Mouse (Mus musculus) c-Kit-positive CD71-negative TER-119-negative erythroid progenitor cells, embryonic 14.5 days (primary cell): ENCODE results near the gene Fgr.
A peak's percentile ranks its signal among the peaks of the same experiment; 100 is the strongest.
"Not testable (repeated sequence)": the region's sequence is repeated elsewhere in the genome, so short reads cannot be mapped to it uniquely, and the experiment has no call there.

Experiments
- DNase-seq: peaks from one replicate; pipeline ENCODE4 v3.0.0-alpha.2; 2013; ENCODE audit warnings: low read depth

The Fgr gene

DNA sequence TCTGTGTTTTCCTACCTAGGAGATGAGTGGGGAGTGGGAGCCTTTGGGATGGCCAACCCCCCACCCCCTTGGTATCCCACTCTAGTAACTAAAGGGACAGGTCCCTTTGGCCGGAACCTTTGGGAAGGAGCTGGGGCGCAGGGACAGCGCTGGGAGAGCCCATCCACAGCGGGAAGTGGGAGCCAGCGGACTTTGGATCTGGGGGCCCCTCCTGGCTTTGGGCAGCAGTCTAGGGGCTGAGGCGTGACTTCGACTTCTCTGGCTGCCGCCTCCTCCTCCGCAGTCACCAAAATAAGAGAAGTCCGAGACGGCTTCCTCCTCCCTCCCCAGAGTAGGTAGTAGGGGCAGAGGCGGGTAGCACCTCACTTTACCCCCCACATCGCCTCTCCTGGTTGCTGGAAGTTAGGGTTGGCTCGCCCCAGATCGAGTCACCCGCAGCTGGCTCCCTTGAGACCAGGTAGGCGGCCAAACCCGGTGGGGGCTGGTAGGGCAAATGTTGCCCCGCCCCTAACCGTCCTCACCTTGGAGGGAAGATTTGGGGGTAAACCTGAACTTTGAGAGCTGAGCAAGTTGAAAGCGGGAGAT, at the start of gene Fgr:
Gene Fgr (plus strand): TSS at position 282 of the 585 bp plus-strand sequence.
- no peak for DNase-seq

DNA sequence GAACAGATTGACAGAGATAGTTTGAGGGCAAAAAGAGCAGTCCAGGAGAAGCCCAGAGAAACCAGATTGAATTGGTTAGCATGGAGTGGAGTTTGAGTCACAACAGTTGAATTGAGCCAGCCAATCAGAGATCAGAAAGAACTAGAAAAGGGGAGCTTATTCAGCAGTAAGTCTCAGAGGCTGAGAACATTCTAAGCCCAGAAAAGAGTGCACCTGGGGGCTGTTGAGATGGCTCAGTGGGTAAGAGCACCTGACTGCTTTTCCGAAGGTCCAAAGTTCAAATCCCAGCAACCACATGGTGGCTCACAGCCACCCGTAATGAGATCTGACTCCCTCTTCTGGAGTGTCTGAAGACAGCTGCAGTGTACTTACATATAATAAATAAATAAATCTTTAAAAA, 47.4 kb upstream of the Fgr start:
- DNase-seq, result not testable (repeated sequence)

DNA sequence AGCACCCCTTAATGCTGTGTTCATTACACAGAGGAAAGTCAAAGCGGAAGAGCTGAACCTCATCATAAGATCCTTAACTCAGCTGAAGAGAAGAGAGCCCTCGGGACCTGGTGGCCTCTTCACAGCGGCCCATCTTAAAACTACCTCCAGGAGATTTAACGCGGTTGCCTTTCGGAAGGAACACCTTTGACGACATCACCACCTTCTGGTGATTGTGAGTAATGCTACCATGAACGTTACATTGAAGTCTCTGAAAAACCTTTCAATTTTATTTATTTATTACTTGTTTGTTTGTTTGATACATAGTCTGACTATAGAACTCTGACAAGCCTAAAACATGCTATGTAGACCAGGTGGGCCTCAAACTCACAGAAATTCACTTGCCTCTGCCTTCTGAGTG, 43.1 kb upstream of the Fgr start:
- DNase-seq, result peak; percentile 73

DNA sequence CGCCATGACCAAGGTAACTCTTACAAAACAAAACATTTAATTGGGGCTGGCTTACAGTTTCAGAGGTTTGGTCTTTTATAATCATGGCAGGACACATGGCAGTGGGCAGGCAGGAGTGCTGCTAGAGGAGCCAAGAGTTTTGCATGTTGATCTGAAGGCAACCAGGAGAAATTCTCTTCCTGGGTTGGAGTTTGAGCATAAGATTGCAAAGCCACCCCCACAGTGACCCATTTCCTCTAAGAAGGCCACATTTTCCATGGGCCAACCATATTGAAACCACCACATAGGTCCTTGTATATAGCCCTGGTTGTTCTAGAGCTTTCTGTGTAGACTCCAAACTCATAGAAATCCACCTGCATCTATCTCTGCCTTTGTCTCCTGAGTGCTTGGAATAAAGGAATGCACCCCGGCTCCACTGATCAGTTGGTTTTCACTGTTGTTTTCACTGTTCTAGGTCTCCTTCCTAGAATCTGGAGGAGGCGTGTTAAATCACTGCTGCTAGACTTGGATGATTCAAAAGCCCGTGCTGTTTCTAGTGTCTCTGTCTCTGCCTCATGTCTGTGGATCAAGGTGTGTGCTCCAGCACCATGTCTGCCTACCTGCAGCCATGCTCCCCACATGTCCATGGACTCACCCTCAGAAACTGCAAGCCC, 41.0 kb upstream of the Fgr start:
- DNase-seq, result no peak

DNA sequence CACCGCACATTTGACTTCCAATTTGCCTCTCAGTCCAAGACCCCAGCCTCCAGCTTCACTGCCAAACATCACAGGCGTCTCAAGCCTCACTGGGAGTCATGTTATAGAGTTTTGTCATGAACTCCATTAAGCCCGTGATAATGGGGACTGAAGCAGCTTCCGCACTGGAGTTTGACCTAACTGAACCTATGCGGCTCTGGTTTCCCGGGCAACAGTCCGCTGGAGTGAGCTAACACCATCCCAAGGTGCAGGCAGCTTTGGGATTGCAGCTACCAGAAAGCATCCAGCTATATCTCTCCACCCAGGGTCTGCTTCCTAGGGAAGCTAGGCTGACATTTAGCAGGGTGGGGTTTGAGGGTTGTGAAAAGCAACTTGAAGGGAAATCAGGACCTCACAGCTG, 39.3 kb upstream of the Fgr start:
- DNase-seq, result no peak

DNA sequence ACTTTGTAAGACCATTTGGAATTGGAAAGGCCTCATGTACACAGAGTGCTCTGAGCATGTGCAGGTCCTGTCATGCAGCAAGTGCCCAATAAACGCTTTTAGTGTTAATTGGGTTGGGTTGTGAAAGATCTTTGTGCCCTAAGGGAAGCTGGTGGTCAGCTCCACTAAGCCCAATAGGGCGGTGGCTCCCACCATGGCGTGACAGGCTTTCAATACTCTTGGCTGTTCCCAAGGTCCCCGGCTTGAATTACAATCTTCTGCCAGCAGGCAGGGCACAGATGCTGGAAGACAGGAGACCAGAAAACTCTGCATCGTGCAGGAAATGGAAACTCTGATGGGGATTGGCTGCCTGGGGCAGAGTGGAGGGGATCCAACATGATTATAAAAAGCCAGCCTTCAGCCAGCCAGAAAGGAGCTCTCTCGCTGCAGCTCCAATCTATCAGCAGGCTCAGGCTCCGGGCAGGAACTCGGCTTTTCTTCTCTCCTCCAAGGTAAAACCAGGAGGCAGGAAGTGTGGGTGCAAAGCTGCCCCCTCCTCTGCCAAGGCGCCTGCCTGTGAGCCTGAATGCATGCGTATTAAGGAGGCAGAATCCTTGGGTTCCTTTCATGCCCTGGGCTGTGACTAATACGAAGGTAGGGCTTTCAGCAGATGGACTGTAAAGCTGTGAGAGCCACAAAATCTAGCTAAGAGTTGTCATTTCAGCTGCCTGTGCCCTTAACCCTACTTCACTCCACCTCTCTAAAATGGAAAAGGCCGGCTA, 35.5 kb upstream of the Fgr start:
- no peak for DNase-seq

DNA sequence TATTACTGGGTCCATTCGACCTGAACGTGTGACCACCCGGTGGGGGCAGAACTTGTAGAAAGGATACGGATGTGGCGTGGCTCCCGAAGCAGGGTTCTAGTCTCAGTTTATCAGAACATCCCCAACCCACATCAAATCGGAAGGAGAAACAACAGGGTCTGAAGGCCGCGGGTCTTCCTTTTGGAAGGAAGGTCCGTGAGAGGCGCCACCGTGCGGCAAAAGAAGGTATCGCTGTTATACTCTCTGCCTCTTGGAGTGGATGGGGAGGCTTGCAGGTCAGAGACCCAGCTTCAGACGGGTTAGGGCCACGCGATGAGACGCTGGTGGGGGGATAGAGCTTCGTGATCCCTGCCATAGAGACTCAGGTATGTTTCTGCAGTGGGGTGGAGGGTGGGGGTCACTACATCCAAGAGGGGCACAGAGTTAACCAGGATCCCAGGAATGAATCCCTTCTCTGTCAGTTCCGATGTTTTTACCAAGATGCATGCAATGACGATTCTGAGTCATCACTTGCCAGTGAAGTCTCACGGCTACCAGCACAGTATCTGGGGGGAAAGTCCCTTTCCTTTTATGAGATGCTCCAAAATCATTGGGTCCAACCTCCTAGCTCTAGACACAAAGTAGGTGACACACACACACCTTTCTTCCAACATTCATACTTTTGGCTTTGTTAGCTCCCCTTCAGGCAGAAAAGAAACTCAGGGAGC, 34.3 kb upstream of the Fgr start:
- peak; percentile 60 for DNase-seq

DNA sequence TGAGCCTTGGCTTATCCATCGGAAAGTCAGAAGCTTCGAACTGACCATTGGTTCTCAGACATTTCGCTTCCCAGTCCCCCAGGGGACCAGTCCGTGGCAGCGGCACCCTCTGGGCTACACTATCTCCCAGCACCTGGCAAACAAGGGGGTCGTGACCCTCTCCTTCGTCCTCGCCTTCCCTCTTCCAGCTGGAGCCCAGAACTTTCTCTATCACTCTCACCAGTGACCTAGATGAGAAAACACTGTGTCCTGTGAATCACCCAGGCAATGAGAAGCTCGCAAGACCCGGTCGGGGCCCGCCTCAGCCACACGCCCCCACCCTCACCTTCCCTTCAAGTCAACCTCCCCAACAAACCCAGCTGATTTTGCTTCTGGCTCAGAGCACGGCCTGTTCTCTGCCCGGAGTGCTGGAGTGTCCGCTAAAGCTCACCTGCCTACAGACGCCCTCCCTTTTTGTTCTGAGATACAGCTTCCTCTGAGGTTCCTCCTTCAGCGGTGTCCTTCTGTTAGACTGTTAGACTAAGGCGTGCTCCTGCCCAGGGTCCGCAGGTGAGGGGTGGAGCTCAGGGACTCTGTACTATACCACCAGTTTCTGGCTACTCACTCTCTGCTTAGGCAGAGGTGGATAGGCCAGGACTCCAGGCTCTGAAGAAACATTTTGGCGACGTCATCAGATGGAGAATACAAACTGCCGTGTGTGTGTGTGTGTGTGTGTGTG, 32.7 kb upstream of the Fgr start:
- DNase-seq, result no peak

DNA sequence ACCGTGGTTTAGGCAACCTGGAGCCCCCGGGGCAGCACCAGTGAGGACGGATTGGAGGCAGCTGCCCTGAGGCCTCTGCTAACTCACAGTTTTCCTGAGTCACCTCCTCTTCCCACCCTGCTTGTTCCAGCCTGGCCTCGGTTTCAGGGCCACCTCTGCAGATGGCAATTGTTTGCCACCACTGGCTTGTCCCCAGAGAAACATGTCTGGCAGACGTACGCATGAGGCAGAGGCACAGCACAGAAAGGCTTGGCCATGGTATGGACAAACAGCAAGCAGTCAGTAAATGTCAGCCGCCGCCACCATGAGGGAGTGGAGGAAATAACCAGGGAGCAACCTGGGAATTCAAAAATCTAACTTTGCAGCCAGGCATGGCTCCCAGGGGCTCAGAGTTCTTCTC, 30.8 kb upstream of the Fgr start:
- no peak for DNase-seq

DNA sequence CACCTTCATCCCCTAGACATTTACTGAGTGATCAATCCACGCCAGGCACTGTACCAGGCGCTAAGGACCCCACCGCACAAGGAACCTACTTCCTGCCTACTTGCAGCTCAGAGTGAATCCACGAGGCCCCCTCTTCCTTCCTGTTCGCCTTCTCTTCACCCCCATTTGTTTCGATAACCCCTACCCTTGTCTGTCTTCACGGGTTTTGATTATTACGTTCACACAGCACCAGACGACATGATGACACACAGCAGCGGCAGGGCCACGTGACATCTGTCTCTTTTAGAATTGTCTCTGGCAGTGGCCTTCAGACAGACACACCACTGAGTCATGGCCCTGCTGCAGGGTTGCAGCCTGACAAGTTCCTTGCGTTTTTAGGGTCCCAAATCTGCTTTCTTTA, 29.8 kb upstream of the Fgr start:
- no peak for DNase-seq

DNA sequence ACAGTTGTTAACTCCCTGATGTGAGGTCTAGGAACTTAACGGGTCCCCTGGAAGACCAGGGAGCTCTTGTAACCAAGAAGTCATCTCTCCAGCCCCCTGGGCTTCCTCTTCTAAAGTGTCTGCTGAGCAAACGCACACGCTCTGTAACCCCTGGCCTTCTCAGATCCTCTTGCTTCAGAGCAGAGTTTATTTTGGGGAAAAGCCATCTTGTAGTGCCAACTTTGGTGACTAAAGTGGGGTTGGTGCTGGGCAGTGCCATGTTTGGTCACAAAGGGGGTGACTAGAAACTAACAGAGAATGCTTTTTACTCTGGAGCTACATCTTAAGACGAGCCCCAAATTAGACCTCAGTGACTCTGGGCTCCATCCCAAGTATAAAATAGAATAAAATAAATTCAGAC, 29.1 kb upstream of the Fgr start:
- DNase-seq, result no peak

DNA sequence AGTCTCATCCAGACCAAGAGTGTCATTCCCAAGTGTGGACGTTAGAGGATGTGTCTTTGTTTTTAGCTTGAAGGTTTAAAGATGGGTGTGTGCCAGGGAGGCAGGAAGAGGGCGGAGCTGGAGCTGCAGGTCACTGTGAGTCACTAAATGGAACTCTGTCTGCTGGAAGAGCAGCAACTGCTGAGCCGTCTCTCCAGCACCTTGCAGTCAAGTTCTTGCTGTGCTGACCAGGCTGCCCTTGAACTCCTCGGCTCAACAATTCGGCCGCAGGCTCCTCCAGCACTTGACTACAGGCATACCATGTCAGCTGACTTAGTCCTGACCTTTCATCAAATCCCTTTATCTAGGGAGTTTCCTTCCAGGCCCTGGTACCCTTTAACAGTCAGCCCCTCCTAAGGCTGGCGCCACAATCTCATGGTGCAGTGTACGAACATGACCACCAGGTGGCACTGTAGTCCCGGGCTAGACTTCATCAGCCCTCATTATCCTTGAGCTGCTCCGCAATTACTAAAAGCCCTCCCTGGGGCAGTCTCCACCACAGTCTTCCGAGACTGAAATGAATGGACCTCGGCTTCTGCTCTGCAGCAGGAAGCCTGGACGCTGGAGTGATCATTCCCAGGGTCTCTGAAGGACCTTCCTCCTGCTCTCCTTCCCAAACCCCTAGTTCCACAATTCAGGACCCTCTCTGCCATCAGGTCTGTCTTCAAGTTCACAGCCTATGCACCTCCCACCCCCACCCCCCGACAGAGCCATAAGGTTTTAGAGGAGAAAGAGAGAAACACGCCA, 28.4 kb upstream of the Fgr start:
- peak; percentile 62 for DNase-seq

DNA sequence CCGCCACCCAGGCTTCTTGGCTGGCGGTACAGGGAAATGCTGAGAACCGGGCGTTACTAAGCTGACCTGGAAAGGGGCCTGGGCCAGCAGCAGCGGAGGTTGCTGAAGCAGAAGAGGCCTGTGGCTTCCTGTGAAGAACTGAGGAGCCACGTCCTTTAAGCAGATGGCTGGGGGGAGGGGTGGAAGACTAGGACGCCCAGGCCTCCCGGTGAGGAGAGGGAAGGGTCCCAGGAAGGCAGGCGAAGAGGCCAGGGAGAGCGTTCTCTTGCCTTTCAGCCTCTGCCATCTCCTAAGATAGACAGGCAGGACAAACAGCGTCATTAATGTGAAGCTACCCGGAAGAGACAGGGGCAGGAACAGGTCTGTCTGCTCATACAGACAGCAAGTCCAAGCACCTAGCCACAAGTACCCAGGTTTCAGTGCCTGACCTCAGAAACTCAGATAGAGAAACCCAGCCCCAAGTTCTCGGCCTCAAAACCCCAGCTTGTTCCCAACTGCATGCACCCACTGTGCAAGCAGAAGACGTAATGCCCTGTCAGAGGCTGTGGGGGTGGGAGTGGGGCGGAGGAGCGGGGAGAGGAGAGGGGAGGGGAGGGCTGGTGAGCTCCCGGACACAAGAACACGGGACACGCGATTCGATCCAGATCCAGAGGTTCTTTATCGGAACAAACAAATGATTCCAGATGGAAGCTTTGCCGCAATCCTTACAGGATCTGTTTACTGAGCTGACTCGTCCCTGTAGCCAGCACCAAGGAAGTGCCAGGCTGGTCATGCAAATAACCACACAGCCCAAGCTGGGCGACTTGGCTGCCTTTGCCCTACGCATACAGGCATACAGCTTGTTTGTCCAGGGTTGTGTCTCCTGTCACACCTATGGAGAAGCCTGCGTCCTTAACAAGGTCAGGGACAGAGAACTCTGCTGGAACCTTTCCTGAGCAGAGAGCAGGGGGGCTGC, 27.6 kb upstream of the Fgr start:
- no peak for DNase-seq

DNA sequence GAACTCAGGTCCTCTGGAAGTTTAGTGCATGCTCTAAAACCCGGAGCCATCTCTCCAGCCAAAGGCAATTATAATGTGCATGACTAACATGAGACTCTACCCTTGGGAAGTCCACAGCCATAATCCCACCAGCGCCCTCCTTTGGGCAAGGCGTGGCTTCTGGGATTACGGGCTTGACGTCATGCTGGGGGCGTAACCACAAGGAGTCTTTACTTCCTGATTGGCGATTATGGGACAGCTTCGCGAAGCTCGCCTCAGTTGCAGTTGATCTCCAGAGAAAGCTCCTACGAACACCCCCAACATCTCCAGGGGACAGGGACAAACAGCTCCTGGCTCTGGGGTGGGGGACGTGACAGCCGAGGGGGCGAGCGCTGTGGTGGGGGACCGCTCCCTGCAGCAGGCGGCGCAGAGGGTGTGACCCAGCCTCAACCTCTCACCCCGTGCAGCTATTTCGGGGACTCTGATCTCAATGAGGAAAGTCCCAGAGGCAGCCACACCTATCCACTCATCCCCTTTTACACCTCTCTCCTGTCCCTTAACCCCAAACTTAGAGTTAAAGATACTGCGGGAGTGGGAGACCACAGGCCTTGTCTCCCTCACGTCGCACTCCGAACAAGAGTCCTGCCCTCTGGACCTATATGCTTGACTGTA, 23.9 kb upstream of the Fgr start:
- no peak for DNase-seq

DNA sequence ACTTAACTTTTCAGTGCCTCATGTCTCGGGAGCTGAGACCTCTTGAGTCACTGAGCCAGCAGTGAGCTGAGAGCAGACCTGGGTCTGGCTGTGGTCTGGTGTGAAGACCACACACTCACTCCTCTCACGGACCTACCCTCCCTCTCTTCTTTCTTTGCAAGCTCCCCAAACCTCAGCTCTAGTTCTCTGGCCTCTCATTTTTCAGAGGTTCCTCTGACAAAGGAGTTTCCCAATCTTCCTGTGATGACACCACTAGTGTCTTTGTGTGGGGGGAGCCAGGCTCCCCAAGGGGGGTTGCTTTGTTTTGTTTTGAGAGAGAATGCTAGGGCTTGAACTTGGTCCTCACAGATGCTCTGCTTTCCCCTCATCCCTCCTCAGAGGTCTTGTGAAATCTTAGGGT, 22.9 kb upstream of the Fgr start:
- DNase-seq, result no peak

DNA sequence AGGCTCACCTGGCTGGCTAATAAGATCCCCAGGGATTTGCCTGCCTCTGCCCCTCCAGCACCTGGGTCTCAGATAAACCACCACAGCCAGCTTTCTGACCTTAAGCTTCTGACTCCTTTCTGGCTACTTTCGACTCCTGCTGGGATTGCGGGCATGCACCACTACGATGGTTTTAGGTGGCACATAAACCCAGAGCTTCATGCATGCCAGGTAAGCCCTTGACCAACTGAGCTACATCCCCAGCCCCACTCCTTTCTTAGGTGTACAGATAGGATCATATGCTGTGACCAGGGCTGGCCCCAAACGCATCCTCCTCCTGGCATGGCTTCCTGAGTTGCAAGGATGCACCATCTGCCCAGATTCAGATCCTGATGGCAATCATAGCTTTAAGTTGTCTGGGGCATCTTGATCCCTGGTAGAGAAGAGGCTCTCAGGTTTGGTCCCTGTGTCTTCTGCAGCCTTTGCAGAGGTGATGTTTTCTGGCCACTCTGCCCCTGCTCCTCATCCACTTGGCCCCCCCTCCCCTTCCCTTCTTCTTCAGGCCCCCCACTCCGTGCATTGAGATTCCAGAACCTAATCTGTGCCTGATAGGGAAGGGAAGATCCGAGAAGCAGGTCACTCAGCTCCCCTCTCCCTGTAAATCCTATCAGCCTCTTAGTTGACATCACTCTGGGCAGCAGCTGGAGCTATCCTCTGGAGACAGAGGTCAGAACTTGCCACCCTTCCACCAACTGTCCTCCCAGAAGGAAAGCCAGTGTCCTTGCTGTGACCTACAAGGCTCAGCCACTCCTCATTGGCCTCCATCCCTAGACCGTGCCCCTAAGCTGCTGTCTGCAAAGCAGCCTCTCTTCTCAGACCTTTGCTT, 19.1 kb upstream of the Fgr start:
- DNase-seq, result no peak

DNA sequence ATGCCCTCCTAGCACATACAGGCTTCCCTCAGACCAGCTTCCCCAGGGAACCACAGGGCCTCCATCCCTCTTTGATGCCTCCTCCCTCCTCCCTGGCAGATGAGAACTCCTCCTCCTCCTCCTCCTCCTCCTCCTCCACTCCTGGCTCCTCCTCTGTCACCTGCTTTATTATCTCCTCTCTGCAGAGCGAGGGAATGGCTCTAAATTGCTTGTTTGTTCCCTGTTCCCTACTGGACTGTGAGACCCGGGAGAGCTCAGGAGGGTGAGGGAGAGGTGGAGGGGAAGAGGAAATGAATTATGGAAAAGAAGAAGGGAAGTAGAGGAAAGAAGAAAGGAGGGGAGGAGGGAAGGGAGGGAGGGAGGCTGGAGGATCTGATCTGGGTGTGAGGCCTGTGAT, 18.5 kb upstream of the Fgr start:
- no peak for DNase-seq

DNA sequence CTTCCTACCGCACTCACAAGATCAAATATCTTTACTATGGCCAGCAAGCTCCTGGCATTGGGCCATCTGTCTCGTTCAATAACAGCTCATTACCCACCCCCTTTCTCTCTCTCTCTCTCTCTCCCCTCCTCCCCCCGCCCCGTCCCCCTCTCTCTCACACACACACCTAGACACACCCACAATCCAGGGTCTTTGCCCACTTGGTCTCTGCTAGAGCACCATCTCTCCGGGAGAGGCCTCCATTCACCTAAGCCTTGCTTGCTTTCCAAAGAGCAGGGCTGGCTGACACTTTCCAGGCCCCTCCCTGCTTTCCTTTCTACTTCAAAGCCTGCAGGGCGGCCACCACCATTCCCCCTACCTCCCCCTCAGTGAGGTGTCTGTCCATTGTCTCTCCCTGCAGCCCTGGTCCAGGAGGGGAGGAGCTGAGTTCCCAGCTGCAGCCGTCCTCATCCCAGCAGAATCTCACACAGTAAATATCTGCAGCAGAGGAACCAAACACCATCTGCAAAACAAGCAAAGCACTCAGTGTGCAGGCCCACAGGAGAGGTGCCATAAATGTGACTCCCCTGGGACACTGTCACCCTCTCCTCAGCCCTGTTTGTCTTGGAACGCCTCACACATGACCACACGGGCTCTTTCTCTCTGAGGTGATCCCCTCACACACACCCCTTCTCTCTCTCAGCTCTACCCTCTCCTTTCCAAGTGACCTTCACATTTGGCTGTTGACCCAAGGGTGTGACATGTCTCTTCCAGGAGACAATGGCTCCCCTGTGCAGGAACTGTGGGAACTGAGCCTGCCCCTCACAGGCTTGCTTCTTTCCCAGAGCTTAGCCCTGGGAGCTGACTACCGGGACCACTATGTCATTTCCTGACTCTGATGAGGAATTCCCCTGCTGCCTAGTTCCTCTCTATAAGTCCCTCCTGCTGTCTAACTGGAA, 14.9 kb upstream of the Fgr start:
- DNase-seq, result no peak
